Mouse (Mus musculus): ENCODE data around the gene Tmsb15a. TPM values are rescaled to one million over a fixed set of nuclear protein-coding genes. Genes with fewer than 3 reads are reported as not detected.

The Tmsb15a gene
- polyA plus RNA-seq, 1 experiment from 2014 or later, result 0.99 TPM

DNA sequence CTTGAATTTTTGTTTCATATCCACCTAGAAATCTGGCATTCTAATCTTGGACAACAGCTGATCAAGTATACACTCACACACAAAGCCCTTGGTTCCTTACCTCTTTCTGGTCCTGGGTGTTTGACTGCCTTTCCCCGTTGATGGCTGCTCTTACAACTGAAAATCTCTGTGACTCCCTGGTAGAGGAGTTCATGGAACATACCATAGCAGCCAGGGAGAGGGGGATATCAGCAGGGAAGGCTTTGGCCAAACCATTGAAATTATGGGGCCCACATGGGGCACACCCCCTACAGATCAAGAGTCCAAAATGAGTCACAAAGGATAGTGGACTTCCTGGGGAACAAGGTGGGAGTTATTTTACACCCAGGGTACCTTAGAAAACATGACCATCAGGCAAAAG, 31.4 kb downstream of the Tmsb15a start, which contains the start of gene Tcp11x2:
TSS of gene Tcp11x2 (minus strand) at position 158 of the 400 bp plus-strand sequence.
- WGBS, result 58% methylated on average over 1 of the region's 1 CpGs
- Histone ChIP-seq H3K27ac (no peak within 1 kb of the TSS), H3K9me3 (no peaks in the 10 kb centered on the region), H3K27me3 (peaks cover 6% of the 10 kb centered on the region; the same call in 1 of the 2 replicates), H3K4me3 (no peak within 1 kb of the TSS), H3K9ac (no peak within 1 kb of the TSS), H3K4me2 (no peak within 1 kb of the TSS), H3K36me3 (no peaks in the 10 kb centered on the region), H3K4me1 (no peaks in the 10 kb centered on the region)
- ATAC-seq (ENCODE audit: insufficient number of reproducible peaks, low FRiP score, low TSS enrichment, low read depth), result no peak

GRCm38 (mm10) chrX:135687802-135688201, 37.3 kb downstream of the Tmsb15a start:
- Histone ChIP-seq H3K27me3 (peaks cover 11% of the 10 kb centered on the region; the same call in 1 of the 2 replicates), H3K4me1 (no peaks in the 10 kb centered on the region), H3K4me3 (no peak overlapping the region), H3K36me3 (no peaks in the 10 kb centered on the region), H3K4me2 (no peak overlapping the region), H3K9ac (no peak overlapping the region), H3K9me3 (no peaks in the 10 kb centered on the region), H3K27ac (no peak overlapping the region)
- 56% methylated on average over 3 of the region's 3 CpGs for WGBS
- no peak for ATAC-seq (ENCODE audit: insufficient number of reproducible peaks, low FRiP score, low TSS enrichment, low read depth)

DNA sequence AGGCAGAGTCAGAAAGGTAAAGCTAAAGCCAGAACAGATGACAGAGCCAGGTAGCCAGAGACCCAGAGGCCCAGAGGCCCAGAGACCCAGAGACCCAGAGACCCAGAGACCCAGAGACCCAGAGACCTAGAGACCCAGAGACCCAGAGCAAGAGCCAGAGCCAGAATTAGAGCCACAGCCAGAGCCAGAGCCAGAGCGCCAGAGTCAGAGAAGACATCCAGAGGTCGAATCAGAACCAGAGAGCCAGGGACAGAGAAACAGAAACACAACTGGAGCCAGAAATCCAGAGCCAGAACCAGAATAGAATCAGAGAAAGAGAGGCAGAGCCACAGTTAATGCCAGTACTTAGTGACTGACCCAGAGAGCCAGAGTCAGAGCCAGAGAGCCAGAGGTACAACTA, 43.2 kb downstream of the Tmsb15a start:
- no peaks in the 10 kb centered on the region for H3K9me3 ChIP-seq
- no peak overlapping the region for H3K4me3 ChIP-seq
- no peaks in the 10 kb centered on the region for H3K4me1 ChIP-seq
- H3K9ac ChIP-seq, result no peak overlapping the region
- no peak for ATAC-seq (ENCODE audit: insufficient number of reproducible peaks, low FRiP score, low TSS enrichment, low read depth)
- H3K27ac ChIP-seq, result no peak overlapping the region
- 61% methylated on average over 2 of the region's 2 CpGs for WGBS
- no peaks in the 10 kb centered on the region for H3K36me3 ChIP-seq
- H3K27me3 ChIP-seq, result peaks cover 21% of the 10 kb centered on the region; the same call in 1 of the 2 replicates
- H3K4me2 ChIP-seq, result no peak overlapping the region

Small RNA genes lying within 50 kb of the gene (microRNA-seq; reads per million reads assigned to microRNA genes)
- gene Mir7646, result not detected

Other genes with a start within 250 kb of the Tmsb15a start
- gene AV320801, start 230.7 kb downstream of the Tmsb15a start, polyA plus RNA-seq (2015; fragmentation: Nextera tagmentation; extraction: Ambion mirVana), result not detected in 2 replicates
- 0.27 and 0.53 TPM in 2 replicates for gene Nxf7, start 126.5 kb downstream of the Tmsb15a start, polyA plus RNA-seq (2015; fragmentation: Nextera tagmentation; extraction: Ambion mirVana)
- gene Prame, start 97.6 kb downstream of the Tmsb15a start, polyA plus RNA-seq (2015; fragmentation: Nextera tagmentation; extraction: Ambion mirVana), result 0.14 and 0.45 TPM in 2 replicates
- 0.10 TPM in 1 of 2 replicates, not detected in the other for gene Tcp11x2, start 31.5 kb downstream of the Tmsb15a start, polyA plus RNA-seq (2015; fragmentation: Nextera tagmentation; extraction: Ambion mirVana)
- 10.4 TPM in 2 replicates for gene Armcx5, start 17.5 kb upstream of the Tmsb15a start, polyA plus RNA-seq (2015; fragmentation: Nextera tagmentation; extraction: Ambion mirVana)
- 45.6 and 46.1 TPM in 2 replicates for gene Gprasp1, start 17.5 kb upstream of the Tmsb15a start, polyA plus RNA-seq (2015; fragmentation: Nextera tagmentation; extraction: Ambion mirVana)
- 46.9 and 48.6 TPM in 2 replicates for gene Bhlhb9, start 72.3 kb upstream of the Tmsb15a start, polyA plus RNA-seq (2015; fragmentation: Nextera tagmentation; extraction: Ambion mirVana)
- 37.8 and 38.8 TPM in 2 replicates for gene Gprasp2, start 113.8 kb upstream of the Tmsb15a start, polyA plus RNA-seq (2015; fragmentation: Nextera tagmentation; extraction: Ambion mirVana)